Mouse (Mus musculus): ENCODE measurements around the gene Hlcs. TPM values are rescaled to one million over a fixed set of nuclear protein-coding genes. Genes with fewer than 3 reads are reported as not detected.
A peak's percentile ranks its signal among the peaks of the same experiment; 100 is the strongest.
"Not testable (repeated sequence)": the region's sequence is repeated elsewhere in the genome, so short reads cannot be mapped to it uniquely, and the experiment has no call there.

The Hlcs gene
- total RNA-seq (2021): 11.6 and 12.8 TPM in 2 replicates
- long read RNA-seq, experiment 1, full-length matches to known transcripts: 4 of 6 reads
- long read RNA-seq, experiment 1, partial matches to known transcripts: 2 of 6 reads
- long read RNA-seq, experiment 1, other reads (novel, unspliced or antisense): 0 of 6 reads
- long read RNA-seq, experiment 2, full-length matches to known transcripts: 5 of 11 reads
- long read RNA-seq, experiment 2, partial matches to known transcripts: 2 of 11 reads
- long read RNA-seq, experiment 2, other reads (novel, unspliced or antisense): 4 of 11 reads

GRCm38 (mm10) chr16:94313229-94314030, at the start of gene Hlcs:
Gene Hlcs, minus strand, starts transcription at chr16:94313571.
- peak; percentile 100 for DNase-seq

DNA sequence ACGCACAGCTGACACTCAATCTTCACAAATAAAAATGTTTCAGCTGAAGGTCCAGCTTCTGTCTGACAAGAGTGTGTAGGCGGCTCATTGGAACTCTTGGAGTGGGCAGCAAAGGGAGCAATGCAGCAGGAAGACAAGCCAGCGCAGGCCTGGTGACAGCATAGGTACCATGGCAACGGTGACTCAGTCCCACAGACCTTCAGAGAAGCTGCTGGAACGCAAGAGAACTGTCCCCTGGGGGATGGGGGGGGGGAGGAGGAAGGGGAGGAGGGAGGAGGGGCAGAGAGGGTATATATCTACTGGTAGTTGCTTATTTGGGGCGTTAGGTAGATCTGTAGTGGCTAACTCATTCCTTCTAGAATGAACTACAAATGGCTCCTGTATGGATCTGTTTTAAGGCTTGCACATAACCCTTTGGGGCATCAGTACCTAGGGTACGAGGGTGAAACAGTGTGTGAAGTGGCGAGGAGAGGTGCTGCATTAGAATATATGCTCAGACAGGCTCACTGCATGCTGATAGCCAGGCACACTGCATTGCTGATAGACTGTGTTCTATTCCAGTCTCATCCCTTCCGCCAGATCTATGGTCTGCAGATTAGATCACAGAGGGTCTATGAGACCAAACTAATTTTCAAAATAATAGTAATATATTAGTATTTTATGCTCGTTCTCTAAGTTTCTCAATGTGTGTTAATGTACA, 49.0 kb upstream of the Hlcs start:
- DNase-seq: peak; percentile 92

DNA sequence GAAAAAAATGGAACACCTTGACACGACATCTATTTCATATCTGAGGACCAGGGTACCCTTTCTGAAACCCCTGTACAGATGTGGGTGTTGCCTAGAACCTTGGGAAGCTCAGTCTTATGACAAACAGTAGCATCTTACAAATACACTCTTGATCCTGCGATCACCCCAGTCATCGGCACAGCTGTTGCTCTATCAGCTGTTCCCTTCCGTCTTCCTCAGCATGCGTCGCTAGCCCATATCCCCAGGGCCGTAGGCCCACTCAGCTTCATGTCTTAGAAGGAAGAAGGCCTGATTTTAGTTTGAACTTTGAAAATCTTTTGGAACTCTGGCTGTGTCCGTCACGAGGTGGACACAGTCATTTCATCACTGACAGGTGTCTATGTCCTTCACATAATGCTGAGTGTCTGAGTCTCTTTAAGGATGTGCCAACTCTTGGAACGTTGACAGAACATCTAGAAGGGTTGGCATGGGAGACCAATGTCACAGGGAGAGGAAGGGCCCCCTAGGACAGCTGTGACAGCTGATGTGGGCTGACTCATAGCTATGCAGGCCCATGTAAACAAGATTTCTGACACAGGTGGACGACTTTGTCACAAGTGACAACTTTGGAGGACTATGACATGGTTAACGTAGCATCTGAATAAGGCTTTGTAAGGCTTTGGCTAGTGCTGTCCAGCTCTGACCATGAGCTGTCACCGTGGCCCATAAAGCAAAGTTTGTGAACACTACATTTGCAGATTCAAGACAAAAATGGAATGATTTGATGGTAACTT, 47.4 kb upstream of the Hlcs start:
- DNase-seq: peak; percentile 46

- no peak for DNase-seq
Observed at GRCm38 (mm10) chr16:94358091-94358490, 44.7 kb upstream of the Hlcs start.

DNA sequence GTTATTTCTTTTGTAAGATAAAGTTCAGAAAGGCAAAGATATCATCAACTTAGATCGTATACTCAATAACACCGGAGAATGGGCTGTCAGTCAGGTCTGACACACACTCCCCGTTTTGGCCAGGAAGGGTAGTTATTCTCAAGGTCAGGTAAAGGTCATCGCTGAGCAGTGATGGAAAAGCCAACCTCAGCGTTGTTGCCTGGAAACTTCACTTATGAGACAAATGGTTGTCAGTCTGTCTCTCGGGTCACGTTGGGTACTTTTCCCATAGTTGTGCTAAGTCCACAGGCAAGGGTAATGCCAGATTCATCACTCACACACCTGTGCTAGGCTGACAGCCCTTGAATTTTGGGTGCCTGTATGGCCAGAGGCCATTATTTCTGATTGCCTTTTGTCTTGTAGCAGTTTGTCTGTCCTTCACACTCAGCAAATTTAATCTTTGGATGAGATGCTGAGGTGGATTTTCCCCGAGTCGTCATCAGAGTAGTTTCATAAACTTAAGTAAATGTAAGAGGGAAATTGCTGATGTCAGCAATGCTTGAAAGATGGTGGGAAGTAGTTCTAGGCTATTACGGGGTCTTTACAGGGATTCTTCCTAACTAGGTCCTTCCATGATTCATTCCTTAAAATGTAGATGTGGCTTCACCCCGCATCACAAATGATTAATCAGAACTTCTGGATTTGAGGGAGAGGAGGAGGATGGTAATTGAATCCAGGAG, 43.6 kb upstream of the Hlcs start:
- DNase-seq: no peak

GRCm38 (mm10) chr16:94356046-94356445, 42.7 kb upstream of the Hlcs start:
- no peak for DNase-seq

DNA sequence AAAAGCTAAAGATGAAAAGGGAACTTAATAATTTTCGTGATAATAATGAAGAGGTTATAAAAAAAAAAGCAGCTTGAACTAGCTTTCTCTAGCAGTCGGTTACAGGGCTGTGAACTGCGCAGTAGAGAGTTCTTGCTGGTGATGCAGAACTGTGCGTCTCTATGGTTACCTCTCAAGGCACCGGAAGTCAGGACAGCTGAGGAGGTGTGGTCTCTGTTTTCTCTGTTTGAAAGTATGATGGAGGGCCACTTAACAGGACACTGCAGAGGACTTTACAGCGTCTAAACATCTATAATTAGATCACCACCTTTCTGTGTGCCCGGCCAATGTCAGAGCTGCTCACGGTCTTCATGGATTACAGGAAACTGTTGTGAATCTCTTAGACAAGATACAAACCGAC, 41.1 kb upstream of the Hlcs start:
- peak; percentile 39 for DNase-seq

GRCm38 (mm10) chr16:94350287-94350677, 36.9 kb upstream of the Hlcs start:
- no peak for DNase-seq

- DNase-seq: no peak
Observed at GRCm38 (mm10) chr16:94349588-94350286, 36.4 kb upstream of the Hlcs start.

GRCm38 (mm10) chr16:94348779-94349178, 35.4 kb upstream of the Hlcs start:
- DNase-seq: no peak

- no peak for DNase-seq
Observed at GRCm38 (mm10) chr16:94347080-94347731, 33.8 kb upstream of the Hlcs start.

DNA sequence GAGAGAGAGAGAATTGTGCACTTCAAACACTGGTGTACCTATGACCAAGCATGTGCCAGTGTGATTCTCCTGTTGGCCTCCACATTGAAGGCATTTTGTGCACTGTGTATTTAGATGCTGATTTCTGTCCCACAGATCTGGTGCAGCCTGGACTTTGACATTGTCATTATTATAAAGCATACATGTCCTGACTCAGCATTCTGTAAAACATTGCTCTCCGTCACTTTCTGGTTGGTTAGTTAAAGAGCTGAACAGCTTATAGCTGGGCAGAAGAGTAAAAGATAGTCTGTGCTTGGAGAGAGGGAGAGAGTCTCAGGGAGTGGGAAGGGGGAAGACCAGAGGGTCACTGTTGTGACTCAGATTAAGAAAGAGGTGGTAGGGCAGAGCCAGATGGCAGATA, 32.4 kb upstream of the Hlcs start:
- no peak for DNase-seq

DNA sequence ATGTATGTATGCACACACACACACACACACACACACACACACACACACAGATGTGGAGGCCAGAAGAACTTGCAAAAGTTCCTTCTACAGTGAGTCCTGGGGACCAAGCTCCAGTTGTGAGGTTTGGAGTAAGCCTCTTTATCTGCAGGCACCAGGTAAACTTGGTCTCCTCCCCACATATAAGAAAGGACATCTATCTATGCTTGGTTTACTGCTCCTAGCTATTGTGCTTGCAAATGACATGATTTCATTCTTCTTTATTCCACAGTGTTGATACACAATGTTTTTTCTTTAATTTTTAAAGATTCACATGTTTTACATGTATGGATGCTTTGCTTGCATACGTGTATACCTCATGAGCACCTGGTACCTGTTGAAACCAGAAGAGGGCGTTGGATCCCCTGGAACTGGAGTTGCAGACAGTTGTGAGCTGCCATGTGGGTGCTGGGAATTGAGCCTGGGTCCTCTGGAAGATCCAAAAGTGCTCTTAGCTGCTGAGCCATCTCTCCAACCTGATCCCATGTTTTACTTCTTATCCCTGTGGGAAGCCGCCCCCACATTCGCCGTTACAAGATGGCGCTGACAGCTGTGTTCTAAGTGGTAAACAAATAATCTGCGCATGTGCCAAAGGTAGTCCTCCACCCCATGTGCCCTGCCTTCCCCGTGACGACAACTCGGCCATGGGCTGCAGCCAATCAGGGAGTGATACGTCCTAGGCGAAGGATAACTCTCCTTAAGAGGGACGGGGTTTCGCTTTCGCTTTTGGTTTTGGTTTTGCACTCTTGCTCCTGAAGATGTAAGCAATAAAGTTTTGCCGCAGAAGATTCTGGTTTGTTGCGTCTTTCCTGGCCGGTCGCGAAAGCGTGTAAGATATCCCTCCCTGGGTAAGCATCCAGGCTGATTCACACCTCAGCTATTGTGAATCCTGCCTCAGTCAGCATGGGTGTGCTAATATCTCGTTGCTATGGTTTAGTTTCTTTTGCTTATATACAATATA, 26.1 kb upstream of the Hlcs start:
- DNase-seq: not testable (repeated sequence)

GRCm38 (mm10) chr16:94335656-94336055, 22.3 kb upstream of the Hlcs start:
- no peak for DNase-seq

GRCm38 (mm10) chr16:94331886-94332252, 18.5 kb upstream of the Hlcs start:
- DNase-seq: peak; percentile 84

DNA sequence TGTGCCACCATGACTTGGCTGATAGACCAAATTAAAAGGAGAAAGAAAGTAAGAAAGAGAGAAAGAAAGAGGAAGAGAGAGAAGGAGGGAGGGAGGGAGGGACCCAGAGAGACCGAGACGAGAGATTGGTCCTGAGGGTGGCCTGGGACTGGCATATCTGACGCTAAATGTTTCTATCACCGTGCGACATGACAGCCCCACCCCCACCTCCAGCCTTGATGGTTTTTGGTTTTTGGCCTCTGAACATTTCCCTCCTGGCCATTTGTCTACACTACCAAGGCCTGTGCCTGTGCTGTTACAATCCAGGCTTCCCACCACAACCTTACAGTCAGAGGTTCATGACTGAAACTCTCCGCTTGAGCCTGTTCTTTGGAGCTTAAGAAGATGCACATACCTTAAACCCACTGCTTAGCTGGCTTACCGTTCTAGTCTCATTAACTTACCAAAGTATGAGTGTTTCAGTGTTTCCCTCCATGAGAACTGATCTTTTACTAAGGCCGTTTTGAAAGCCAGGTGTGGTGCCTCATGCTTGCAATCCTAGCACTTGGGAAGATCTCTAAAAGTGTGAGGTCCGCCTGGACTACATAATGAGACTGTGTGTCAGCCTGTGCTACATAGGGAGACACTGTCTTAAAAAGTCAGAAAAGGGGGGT, 18.0 kb upstream of the Hlcs start:
- no peak for DNase-seq

- DNase-seq: no peak
Observed at GRCm38 (mm10) chr16:94330429-94330828, 17.1 kb upstream of the Hlcs start.

Measured in adrenal gland, postnatal 14 days (tissue).